20 mouse cellular contexts compared by ENCODE assay signal in genomic region chr19:10197130-10197529, GRCm38 (mm10). TPM values are rescaled to one million over a fixed set of nuclear protein-coding genes. Genes with fewer than 3 reads are reported as not detected.
"Had no signal": no experiment of that assay in that cellular context is flagged by ENCODE, and none has a peak within 500 bp of the region (broad histone marks: within the 10 kb centered on the region; RNA-seq: fewer than 3 reads in every experiment).

No protein-coding gene starts in this region.

- H3K9me3 ChIP-seq: midbrain, embryonic 10.5 days; midbrain, embryonic 12.5 days; neural tube, embryonic 13.5 days; neural tube, embryonic 15.5 days had no signal

- H3K9ac ChIP-seq: lung, embryonic 14.5 days; midbrain, embryonic 12.5 days; neural tube, embryonic 13.5 days; neural tube, embryonic 15.5 days had no signal

- H3K4me3 ChIP-seq: midbrain, embryonic 10.5 days; midbrain, embryonic 12.5 days; myocyte; neural tube, embryonic 13.5 days; neural tube, embryonic 15.5 days had no signal

- ATAC-seq: midbrain, embryonic 16.5 days had no signal

- H3K4me2 ChIP-seq: lung, embryonic 14.5 days; midbrain, embryonic 12.5 days; neural tube, embryonic 13.5 days; neural tube, embryonic 15.5 days had no signal

- DNase-seq: lung, adult 18-20 months; lung, embryonic 14.5 days; lung, postnatal 10 days; lung, postnatal 4 days; midbrain, embryonic 14.5 days; retina, postnatal 1 day; right cerebral cortex, adult 18-20 months; right cerebral cortex, postnatal 25 days; right cerebral cortex, postnatal 4 days; spleen, adult 18-20 months; thymus, adult 2 months; thymus, postnatal 14 days; thymus, postnatal 36 days had no signal

- H3K27me3 ChIP-seq: midbrain, embryonic 12.5 days; neural tube, embryonic 13.5 days; neural tube, embryonic 15.5 days had no signal

- H3K27ac ChIP-seq: midbrain, embryonic 10.5 days; midbrain, embryonic 12.5 days; neural tube, embryonic 13.5 days; neural tube, embryonic 15.5 days had no signal

- H3K4me1 ChIP-seq: midbrain, embryonic 12.5 days; neural tube, embryonic 13.5 days had no signal

RNA-seq across cellular contexts. Expression of gene Myrf, which starts 43.4 kb away (rescaled TPM):
- total RNA-seq: megakaryocyte-erythroid progenitor cell, adult 5-6 weeks had no signal
